Mouse (Mus musculus) erythroblast, adult 5-6 weeks (primary cell): Measurements from ENCODE around the gene Scpep1. TPM values are rescaled to one million over a fixed set of nuclear protein-coding genes. Genes with fewer than 3 reads are reported as not detected.
"Not testable (repeated sequence)": the region's sequence is repeated elsewhere in the genome, so short reads cannot be mapped to it uniquely, and the experiment has no call there.

Source experiments
- ATAC-seq: replicated peaks from 2 replicates; pipeline ENCODE4 v1.8.0; 2016; ENCODE audit warnings: moderate number of reproducible peaks, mild to moderate bottlenecking, moderate TSS enrichment, inconsistent platforms; ENCODE audit not compliant: poor library complexity, low FRiP score, severe bottlenecking
- total RNA-seq, 2 experiments: library from RNA; stranded (forward) in 1 of 2; stranded (reverse) in 1 of 2; fragments of 150-400 nt in 1 of 2; fragments of 200-764, 138-1000 nt in 1 of 2; gene quantifications; 2 replicates each; pipeline versions ENCODE4 v1.2.3 to v1.2.4; 2015 to 2017; ENCODE audit warnings: low replicate concordance in 2 of 2

The Scpep1 gene
- total RNA-seq, 2 experiments from 2014 or later = 4.6 to 15.2 TPM

- not testable (repeated sequence) for ATAC-seq
Measured at GRCm38 (mm10) chr11:88890904-88891303, 64.4 kb downstream of the Scpep1 start.

DNA sequence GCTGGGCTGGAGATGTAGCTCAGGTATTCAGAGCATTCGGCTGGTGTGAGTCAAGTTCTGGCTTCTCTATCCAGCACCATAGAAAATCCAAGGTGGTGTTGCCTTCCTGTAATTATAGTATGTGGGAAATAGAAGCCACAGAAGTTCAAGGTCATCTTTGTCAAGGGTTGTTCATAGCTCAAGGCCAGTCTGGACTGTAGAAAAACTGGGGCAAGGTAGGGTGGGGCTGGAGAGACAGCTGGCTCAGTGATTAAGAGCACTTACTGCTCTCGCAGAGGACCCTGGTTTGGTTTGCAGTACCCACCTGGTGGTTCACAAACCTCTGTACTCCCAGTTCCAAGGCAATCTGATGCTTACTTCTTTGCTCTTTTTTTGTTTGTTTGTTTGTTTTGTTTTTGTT, 66.3 kb downstream of the Scpep1 start:
- no peak for ATAC-seq

- no peak for ATAC-seq
Measured at GRCm38 (mm10) chr11:88884376-88885065, 70.7 kb downstream of the Scpep1 start.

- no peak for ATAC-seq
Measured at GRCm38 (mm10) chr11:88878011-88878410, 77.3 kb downstream of the Scpep1 start.

Other genes with a start within 250 kb of the Scpep1 start
- 6.5 and 10.2 TPM in 2 replicates for gene Msi2, start 237.0 kb downstream of the Scpep1 start, total RNA-seq (2015; ENCODE audit: low replicate concordance)
- 8.6 and 13.9 TPM in 2 replicates for gene Msi2, start 237.0 kb downstream of the Scpep1 start, total RNA-seq (2017; ENCODE audit: low replicate concordance)
- 1.0 and 3.7 TPM in 2 replicates for gene Akap1, start 90.9 kb downstream of the Scpep1 start, total RNA-seq (2015; ENCODE audit: low replicate concordance)
- 0.98 and 3.7 TPM in 2 replicates for gene Akap1, start 90.9 kb downstream of the Scpep1 start, total RNA-seq (2017; ENCODE audit: low replicate concordance)
- not detected in 2 replicates for gene Elobl, start 11.5 kb upstream of the Scpep1 start, total RNA-seq (2015; ENCODE audit: low replicate concordance)
- not detected in 2 replicates for gene Elobl, start 11.5 kb upstream of the Scpep1 start, total RNA-seq (2017; ENCODE audit: low replicate concordance)
- gene Coil, start 14.8 kb upstream of the Scpep1 start, total RNA-seq (2015; ENCODE audit: low replicate concordance) = 1.3 and 2.7 TPM in 2 replicates
- 1.3 and 6.3 TPM in 2 replicates for gene Coil, start 14.8 kb upstream of the Scpep1 start, total RNA-seq (2017; ENCODE audit: low replicate concordance)
- 19.8 and 24.2 TPM in 2 replicates for gene Trim25, start 43.9 kb upstream of the Scpep1 start, total RNA-seq (2015; ENCODE audit: low replicate concordance)
- 16.4 and 20.5 TPM in 2 replicates for gene Trim25, start 43.9 kb upstream of the Scpep1 start, total RNA-seq (2017; ENCODE audit: low replicate concordance)
- gene Dgke, start 111.4 kb upstream of the Scpep1 start, total RNA-seq (2015; ENCODE audit: low replicate concordance) = not detected in 2 replicates
- 0.70 and 1.8 TPM in 2 replicates for gene Dgke, start 111.4 kb upstream of the Scpep1 start, total RNA-seq (2017; ENCODE audit: low replicate concordance)
- gene Gm525, start 118.4 kb upstream of the Scpep1 start, total RNA-seq (2015; ENCODE audit: low replicate concordance) = not detected in 2 replicates
- not detected in 2 replicates for gene Gm525, start 118.4 kb upstream of the Scpep1 start, total RNA-seq (2017; ENCODE audit: low replicate concordance)